Mouse (Mus musculus): ENCODE data around the gene Rmnd5a.

DNA sequence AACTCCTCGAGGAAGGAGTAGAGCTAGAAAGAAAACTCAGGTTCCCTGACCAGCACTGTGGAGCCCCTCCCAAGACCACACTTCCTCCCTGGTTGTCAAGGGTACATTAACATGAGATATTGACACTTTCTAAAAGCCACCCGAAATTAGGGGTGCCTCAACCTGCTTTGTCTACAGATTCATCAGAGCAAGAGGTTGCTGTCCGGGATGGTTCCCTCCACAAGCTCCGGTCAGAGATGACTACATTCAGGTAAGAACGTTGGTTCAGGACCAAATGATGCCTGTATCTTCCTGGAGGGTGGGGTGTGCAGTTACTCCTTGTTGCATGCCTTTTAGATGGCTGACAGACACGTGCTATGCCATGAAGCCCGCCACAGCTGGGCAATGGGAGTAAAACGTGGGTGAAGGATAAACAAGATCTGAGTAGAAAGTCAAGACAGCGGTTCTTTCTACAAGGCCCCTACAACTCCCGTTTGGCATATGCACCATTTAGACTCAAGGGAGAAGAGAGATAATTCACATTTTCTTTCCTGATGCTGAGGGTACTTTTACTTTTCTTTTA, 87.5 kb downstream of the Rmnd5a start:
- no peak for TF ChIP-seq CTCF (IDR thresholded peaks at IDR 0.05; ENCODE audit: borderline replicate concordance, extremely low read depth, insufficient read depth, insufficient read length)
- no peak for TF ChIP-seq POLR2A (IDR thresholded peaks at IDR 0.05; ENCODE audit: borderline replicate concordance, extremely low read depth, insufficient read depth, insufficient read length, poor library complexity, severe bottlenecking)
